Mouse (Mus musculus) liver, embryonic 16.5 days (tissue): ENCODE measurements at regions not wholly inside any gene's neighbourhood (a gene's known extent, or its start where the extent isn't known, plus 50 kb on each side); places are given as distances from the start of the nearest gene placed in this dataset.

ENCODE experiments used
- ATAC-seq: fragments of 200-750 bp; cut with Nextera tagmentation; 2 replicates; pipeline ENCODE4 v1.8.0; 2017; ENCODE audit warnings: low read depth, mild to moderate bottlenecking, moderate number of reproducible peaks, moderate library complexity
- H3K27ac ChIP-seq: fragments of 300-500 bp; sonication (generic); 2 replicates; pipeline ENCODE4 v1.5.1; 2014; ENCODE audit warnings: mild to moderate bottlenecking, low read length
- H3K27me3 ChIP-seq: fragments of 300-500 bp; sonication (generic); 2 replicates; pipeline ENCODE4 v1.6.1; 2014; ENCODE audit warnings: low read depth, low read length, mixed read lengths; ENCODE audit not compliant: control insufficient read depth, insufficient read depth
- H3K36me3 ChIP-seq: fragments of 300-500 bp; sonication (generic); 2 replicates; pipeline ENCODE4 v1.6.1; 2014; ENCODE audit warnings: mild to moderate bottlenecking; ENCODE audit not compliant: control insufficient read depth, insufficient read depth
- H3K4me1 ChIP-seq: fragments of 300-500 bp; sonication (generic); 2 replicates; pipeline ENCODE4 v1.6.1; 2014; ENCODE audit warnings: low read depth, low read length, mixed read lengths; ENCODE audit not compliant: control insufficient read depth
- H3K4me2 ChIP-seq: fragments of 300-500 bp; sonication (generic); 2 replicates; pipeline ENCODE4 v1.6.1; 2014; ENCODE audit warnings: low read depth, low read length, mixed read lengths
- H3K4me3 ChIP-seq: fragments of 300-500 bp; sonication (generic); 2 replicates; pipeline ENCODE4 v1.5.1; 2014; ENCODE audit warnings: low read depth, mild to moderate bottlenecking, low read length
- H3K9ac ChIP-seq: fragments of 300-500 bp; sonication (generic); 2 replicates; pipeline ENCODE4 v1.6.1; 2014; ENCODE audit warnings: low read depth, low read length
- H3K9me3 ChIP-seq: fragments of 300-500 bp; sonication (generic); replicated peaks from 2 replicates; pipeline ENCODE4 v1.6.1; 2016; ENCODE audit warnings: low read length; ENCODE audit not compliant: control insufficient read depth
- WGBS: fragments of 180-500 bp; shearing (Covaris S2); extraction: QIAGEN DNeasy Blood & Tissue Kit; methylation state at CpG from one replicate; pipeline ENCODE4 v1.1.7; 2014; ENCODE audit not compliant: insufficient replicate concordance; 5-methylcytosine and 5-hydroxymethylcytosine counted together

DNA sequence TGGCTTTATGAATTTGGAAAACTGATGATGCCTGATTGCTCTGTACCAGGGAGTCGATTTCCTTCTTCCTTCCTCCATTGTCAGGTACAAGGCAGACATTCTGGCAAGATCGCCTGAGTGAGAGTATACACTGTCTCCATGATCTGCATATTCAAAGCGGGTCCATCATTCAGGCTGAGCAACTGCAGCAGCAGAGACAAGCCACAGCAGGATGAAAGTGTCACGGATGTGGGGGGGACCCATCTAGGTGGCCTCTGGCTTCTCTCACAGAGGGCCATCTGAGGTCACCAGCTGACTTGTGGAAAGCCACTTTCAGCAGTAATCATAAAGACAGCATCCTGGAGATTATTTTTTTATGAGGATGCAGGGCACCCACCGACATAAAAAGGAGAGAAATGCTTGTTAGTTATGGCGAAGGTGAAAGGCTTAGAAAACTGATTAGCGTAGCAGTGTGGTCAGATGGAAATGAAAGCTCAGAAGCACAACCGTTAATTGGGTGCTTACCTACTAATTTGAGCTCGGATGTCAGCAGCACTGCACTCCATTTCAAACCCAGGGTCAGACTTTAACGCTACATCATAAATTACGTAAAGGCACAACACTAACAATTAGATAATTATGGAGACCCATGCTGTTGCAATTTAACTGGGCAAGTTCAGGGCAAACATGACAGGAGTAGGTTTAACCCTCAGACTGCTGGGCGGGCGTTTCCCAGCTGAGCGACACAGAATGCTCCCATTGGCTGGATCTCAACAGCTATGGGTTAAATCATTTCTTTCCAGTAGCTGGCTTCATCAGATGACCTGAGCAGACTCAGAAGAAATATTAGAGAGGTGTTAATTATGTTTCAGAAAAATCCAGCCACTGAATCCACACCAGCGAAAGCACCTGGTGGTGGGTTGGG, 189.3 kb downstream of the Arrdc4 start:
- no peaks in the 10 kb centered on the region for H3K36me3 ChIP-seq
- H3K4me3 ChIP-seq: no peak overlapping the region
- no peaks in the 10 kb centered on the region for H3K27me3 ChIP-seq
- no peaks in the 10 kb centered on the region for H3K9me3 ChIP-seq
- H3K9ac ChIP-seq: no peak overlapping the region
- no peak overlapping the region for H3K4me2 ChIP-seq
- H3K4me1 ChIP-seq: no peaks in the 10 kb centered on the region
- no peak overlapping the region for H3K27ac ChIP-seq
- 55% methylated on average over 15 of the region's 15 CpGs for WGBS
- no peak for ATAC-seq

DNA sequence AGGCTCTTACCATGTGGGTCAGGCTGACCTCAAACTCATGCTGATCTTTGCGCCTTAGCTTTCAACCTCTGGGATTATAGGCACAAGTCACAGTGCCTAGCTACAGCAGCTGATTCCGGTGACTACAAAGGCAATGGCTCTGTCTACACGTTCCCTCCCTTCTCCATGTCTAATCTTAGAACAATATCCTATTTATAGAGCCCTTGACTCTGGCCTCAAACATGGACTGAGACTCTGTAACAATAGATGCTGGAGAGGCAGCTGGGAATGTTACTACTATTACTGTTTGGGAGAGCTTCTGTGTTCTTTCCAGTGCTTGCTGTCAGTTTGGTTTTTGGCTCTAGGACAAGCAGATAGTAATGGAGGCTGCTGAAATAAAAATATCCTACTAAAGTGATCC, 198.7 kb downstream of the Arrdc4 start:
- Histone ChIP-seq H3K27ac (no peak overlapping the region), H3K9ac (no peak overlapping the region), H3K4me1 (no peaks in the 10 kb centered on the region), H3K4me2 (no peak overlapping the region), H3K4me3 (no peak overlapping the region), H3K36me3 (no peaks in the 10 kb centered on the region), H3K9me3 (no peaks in the 10 kb centered on the region), H3K27me3 (no peaks in the 10 kb centered on the region)
- 50% methylated on average over 3 of the region's 3 CpGs for WGBS
- no peak for ATAC-seq

DNA sequence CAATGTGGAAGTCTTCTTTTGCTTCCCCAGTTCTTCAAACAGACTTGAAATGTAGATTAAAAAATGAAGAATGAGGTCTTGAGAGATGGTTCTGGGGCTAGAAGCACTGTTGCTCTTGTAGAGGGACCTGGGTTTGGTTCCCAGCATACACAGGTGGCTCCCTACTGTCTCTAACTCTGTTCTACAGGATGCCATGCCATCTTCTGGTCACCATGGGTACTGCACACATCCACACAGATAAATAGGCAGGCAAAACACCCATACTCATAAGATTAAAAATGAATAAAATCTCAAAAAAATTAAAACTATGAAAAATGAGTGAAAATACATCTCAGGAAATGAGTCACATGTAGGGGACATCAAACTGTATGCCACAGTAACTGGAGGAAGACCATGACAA, 200.9 kb downstream of the Arrdc4 start:
- H3K4me1 ChIP-seq: no peaks in the 10 kb centered on the region
- H3K9ac ChIP-seq: no peak overlapping the region
- H3K9me3 ChIP-seq: no peaks in the 10 kb centered on the region
- no peak overlapping the region for H3K4me3 ChIP-seq
- no peaks in the 10 kb centered on the region for H3K36me3 ChIP-seq
- H3K27ac ChIP-seq: no peak overlapping the region
- ATAC-seq: no peak
- no peaks in the 10 kb centered on the region for H3K27me3 ChIP-seq
- no peak overlapping the region for H3K4me2 ChIP-seq

DNA sequence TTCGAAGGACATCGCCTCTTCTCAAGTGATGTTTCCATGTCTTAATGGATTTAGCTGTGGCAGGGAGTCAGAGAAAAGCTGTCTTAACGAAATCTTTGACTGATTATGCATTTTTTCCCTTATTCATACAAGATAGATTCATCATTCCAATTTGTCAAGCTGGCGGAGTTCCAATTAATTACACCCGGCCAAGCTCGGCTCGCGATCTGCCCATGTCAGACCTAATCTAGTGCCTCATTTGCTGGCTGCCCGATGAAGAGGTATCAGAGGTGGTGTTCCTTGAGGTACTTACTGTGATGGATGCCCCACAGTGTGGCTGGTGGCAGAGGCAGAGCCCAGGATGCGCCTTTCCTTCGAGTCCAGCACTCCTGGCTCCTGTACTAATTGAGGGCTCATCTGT, 204.9 kb downstream of the Arrdc4 start:
- 71% methylated on average over 11 of the region's 11 CpGs for WGBS
- Histone ChIP-seq H3K9ac (no peak overlapping the region), H3K36me3 (no peaks in the 10 kb centered on the region), H3K4me3 (no peak overlapping the region), H3K27ac (no peak overlapping the region), H3K4me2 (no peak overlapping the region), H3K27me3 (no peaks in the 10 kb centered on the region), H3K9me3 (no peaks in the 10 kb centered on the region), H3K4me1 (no peaks in the 10 kb centered on the region)
- ATAC-seq: no peak

DNA sequence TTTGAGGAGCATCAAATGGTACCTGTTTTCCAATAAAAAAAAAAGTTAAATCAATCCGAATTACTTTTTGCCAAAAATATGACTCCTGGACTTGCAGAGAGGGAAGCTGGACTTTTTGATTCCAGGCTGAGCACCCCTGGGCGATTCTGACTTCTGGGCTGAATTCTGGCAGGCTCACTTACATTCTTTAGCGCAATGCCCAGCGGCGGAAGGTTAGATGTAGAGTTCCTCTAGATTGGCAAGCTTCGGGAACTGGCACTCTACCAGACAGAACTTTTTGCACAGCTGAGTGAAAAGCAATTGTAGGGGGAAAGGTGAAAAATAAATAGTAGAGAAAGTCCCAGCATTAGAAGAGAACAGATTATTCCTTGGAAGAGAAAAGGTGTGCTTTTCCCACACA, 235.5 kb downstream of the Fam169b start:
- Histone ChIP-seq H3K27me3 (no peaks in the 10 kb centered on the region), H3K27ac (no peak overlapping the region), H3K9me3 (no peaks in the 10 kb centered on the region), H3K4me1 (no peaks in the 10 kb centered on the region), H3K4me2 (no peak overlapping the region), H3K9ac (no peak overlapping the region), H3K36me3 (no peaks in the 10 kb centered on the region), H3K4me3 (no peak overlapping the region)
- no peak for ATAC-seq
- WGBS: 65% methylated on average over 6 of the region's 6 CpGs

DNA sequence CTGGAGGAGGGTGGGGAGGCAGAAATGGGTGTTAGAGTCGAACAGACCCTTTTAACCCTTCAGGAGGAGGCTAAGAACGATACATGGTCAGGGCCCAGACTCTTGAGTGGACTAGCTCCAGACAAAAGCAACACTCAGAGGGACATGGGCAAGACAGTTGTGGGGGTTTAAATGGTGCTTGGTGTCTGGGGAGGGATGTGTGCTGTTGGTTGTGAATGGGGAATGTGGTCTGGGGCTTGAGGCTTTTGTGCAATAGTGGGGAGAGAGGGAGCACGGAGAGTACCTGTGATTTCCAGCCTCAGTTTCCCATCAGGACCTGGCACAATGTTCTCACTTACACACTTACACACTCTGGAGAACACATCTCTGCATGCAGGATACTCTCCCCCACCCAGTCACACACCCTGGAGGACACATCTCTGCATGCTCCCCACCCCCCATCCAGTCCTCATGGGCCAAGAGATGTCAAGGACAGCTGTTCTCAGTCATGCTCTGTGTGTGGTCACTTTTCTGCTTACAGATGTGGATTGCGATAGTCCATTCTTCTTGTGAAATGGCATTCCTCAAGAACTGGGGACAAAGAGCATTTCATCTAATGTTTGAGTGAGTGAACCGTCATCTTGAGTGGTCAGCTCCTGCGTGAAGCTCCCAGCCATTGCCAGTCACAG, 217.6 kb downstream of the Fam169b start:
- ATAC-seq: no peak
- Histone ChIP-seq H3K27me3 (no peaks in the 10 kb centered on the region), H3K4me1 (no peaks in the 10 kb centered on the region), H3K27ac (no peak overlapping the region), H3K9ac (no peak overlapping the region), H3K4me2 (no peak overlapping the region), H3K36me3 (no peaks in the 10 kb centered on the region), H3K9me3 (no peaks in the 10 kb centered on the region), H3K4me3 (no peak overlapping the region)
- WGBS: 57% methylated on average over 6 of the region's 6 CpGs

DNA sequence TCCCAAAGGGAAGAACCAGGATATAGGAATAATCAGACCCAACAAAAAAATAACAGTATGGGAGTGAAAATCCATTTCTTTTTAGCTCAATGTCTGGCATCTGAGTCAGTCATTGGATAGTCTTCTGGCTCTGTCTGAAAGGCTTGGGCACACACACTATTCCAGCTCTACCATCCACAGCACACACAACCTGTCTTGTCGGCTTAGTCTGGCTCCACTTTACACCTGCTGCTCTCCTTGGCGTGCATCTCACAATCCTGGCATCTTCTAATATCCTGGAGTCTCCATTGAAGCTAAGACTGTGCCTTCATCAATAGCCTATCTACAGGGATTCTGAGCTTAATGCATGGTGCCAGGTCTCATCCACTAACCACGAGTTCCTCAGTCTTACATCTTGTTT, 213.0 kb downstream of the Fam169b start:
- WGBS: 59% methylated on average over 3 of the region's 3 CpGs
- Histone ChIP-seq H3K9me3 (no peaks in the 10 kb centered on the region), H3K4me2 (no peak overlapping the region), H3K9ac (no peak overlapping the region), H3K27me3 (no peaks in the 10 kb centered on the region), H3K4me1 (no peaks in the 10 kb centered on the region), H3K4me3 (no peak overlapping the region), H3K27ac (no peak overlapping the region), H3K36me3 (no peaks in the 10 kb centered on the region)
- ATAC-seq: no peak

DNA sequence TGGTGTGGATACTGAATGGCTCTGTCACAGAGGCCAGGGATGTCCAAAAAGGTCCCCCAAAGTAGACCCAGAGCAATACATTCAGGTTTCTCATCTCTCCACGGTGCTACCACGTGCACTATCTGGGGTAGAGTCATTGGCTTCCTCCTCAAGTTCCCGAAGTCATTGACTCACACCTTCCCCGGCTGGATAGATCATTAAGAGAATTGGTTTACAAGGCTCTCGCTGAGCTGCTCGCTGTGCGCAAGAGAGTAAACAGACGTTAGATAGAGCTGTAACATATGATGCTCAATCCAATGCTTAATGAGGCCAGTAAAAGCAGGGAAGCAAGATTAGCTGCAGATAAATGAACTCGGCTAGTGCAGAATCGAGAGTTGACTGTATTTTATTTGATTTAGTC, 208.9 kb downstream of the Fam169b start:
- no peaks in the 10 kb centered on the region for H3K9me3 ChIP-seq
- no peaks in the 10 kb centered on the region for H3K4me1 ChIP-seq
- no peak overlapping the region for H3K9ac ChIP-seq
- WGBS: 29% methylated on average over 10 of the region's 10 CpGs
- H3K36me3 ChIP-seq: no peaks in the 10 kb centered on the region
- H3K27ac ChIP-seq: no peak overlapping the region
- H3K27me3 ChIP-seq: no peaks in the 10 kb centered on the region; the same call in 1 of the 2 replicates
- no peak overlapping the region for H3K4me2 ChIP-seq
- ATAC-seq: no peak
- no peak overlapping the region for H3K4me3 ChIP-seq

DNA sequence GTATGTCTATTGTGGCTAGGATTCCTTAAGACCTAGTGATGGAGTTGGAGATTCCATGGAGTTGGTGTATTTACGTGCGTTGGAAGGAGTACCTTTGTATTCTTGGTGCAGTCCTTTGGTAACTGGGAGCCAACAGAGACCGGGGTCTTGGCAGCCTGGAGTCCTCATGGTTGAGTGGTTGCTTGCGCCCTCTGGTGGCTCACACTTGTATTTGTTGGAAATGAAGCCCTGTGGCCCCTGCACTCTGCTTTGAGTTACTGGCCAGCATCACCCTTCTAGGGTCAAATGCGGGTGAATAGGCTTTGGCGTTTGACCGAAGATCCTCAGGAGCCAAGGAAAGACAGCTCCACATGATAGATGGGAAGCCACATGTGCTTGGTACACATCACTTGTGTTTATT, 207.1 kb downstream of the Fam169b start:
- WGBS: 21% methylated on average over 7 of the region's 7 CpGs
- ATAC-seq: no peak
- no peak overlapping the region for H3K4me2 ChIP-seq

More for the DNA sequence above, 207.1 kb downstream of the Fam169b start:
- Histone ChIP-seq H3K9ac (no peak overlapping the region), H3K27me3 (no peaks in the 10 kb centered on the region; the same call in 1 of the 2 replicates), H3K36me3 (no peaks in the 10 kb centered on the region), H3K27ac (no peak overlapping the region), H3K9me3 (no peaks in the 10 kb centered on the region), H3K4me1 (no peaks in the 10 kb centered on the region), H3K4me3 (no peak overlapping the region)
